Mouse (Mus musculus): ENCODE measurements around the gene Nkrf. TPM values are rescaled to one million over a fixed set of nuclear protein-coding genes. Genes with fewer than 3 reads are reported as not detected.
"Not testable (repeated sequence)": the region's sequence is repeated elsewhere in the genome, so short reads cannot be mapped to it uniquely, and the experiment has no call there.

Nkrf gene
- polyA plus RNA-seq, 1 experiment from 2014 or later, result 7.9 TPM

DNA sequence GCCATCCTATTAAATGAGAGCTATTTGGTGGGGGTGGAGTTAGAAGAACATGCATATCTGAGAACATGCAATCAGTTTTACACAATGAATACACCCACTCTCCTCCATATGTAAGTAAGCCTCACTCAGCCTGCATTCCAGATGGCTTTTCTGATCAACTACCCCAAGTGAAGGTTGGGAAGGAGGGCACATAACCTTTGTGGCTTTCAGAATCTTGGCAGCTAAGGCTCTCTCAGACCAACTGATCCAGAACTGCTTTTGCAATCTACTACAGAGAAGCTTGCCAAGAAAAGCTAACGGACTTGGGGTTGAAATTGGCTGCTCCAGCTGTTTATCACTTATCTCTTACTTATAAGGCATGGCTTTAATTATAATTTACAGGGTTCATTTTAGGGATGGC lies 15.1 kb upstream of the Nkrf start:
- Histone ChIP-seq H3K4me1 (replicated peaks; ENCODE audit: control insufficient read depth, insufficient read depth, low read length) (no peaks in the 10 kb centered on the region), H3K9me3 (ENCODE audit: control insufficient read depth, low read length) (no peaks in the 10 kb centered on the region), H3K27me3 (ENCODE audit: control insufficient read depth, insufficient read depth, low read length) (no peaks in the 10 kb centered on the region), H3K9ac (ENCODE audit: low read depth, low read length) (no peak overlapping the region), H3K27ac (ENCODE audit: low read depth, low read length) (no peak overlapping the region), H3K4me2 (replicated peaks; ENCODE audit: low read depth, low read length) (no peak overlapping the region), H3K4me3 (ENCODE audit: low read depth, low read length) (no peak overlapping the region), H3K36me3 (ENCODE audit: control insufficient read depth, insufficient read depth, low read length) (no peaks in the 10 kb centered on the region)
- DNase-seq (ENCODE audit: low spot score) (no peak), ATAC-seq (ENCODE audit: low FRiP score) (no peak)
- 89% methylated on average over 1 of the region's 1 CpGs for WGBS

- ATAC-seq (ENCODE audit: low FRiP score), result no peak
- no peaks in the 10 kb centered on the region for H3K36me3 ChIP-seq (ENCODE audit: control insufficient read depth, insufficient read depth, low read length)
- no peak overlapping the region for H3K4me3 ChIP-seq (ENCODE audit: low read depth, low read length)
- no peak overlapping the region for H3K4me2 ChIP-seq (replicated peaks; ENCODE audit: low read depth, low read length)
- peak; percentile 53 for DNase-seq (ENCODE audit: low spot score)
- no peaks in the 10 kb centered on the region for H3K4me1 ChIP-seq (replicated peaks; ENCODE audit: control insufficient read depth, insufficient read depth, low read length)
- H3K27me3 ChIP-seq (ENCODE audit: control insufficient read depth, insufficient read depth, low read length), result no peaks in the 10 kb centered on the region
- no peak overlapping the region for H3K27ac ChIP-seq (ENCODE audit: low read depth, low read length)
- H3K9ac ChIP-seq (ENCODE audit: low read depth, low read length), result no peak overlapping the region
- 54% methylated on average over 12 of the region's 12 CpGs for WGBS
- H3K9me3 ChIP-seq (ENCODE audit: control insufficient read depth, low read length), result no peaks in the 10 kb centered on the region
Measured at GRCm38 (mm10) chrX:36911343-36911742, 8.6 kb upstream of the Nkrf start.

DNA sequence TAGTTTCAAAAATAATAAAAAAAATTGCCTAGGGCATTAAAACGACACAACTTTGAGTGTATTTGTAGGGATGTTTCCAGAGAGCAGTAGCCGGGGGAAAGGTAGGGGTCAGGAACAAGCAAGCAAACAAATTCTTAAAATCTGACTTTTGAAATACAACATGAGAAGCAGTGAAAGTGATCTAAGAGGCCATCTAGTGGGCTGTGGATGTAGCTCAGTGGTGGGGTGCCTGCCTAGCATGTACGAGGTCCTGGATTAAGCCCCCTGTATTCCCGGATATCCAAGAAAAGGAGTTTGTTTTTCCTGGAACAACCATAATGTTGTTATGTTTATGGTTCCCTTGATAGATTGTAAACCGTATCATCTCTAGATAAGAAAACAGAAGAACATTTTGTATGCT lies 3.8 kb upstream of the Nkrf start:
- no peak for ATAC-seq (ENCODE audit: low FRiP score)
- no peaks in the 10 kb centered on the region for H3K27me3 ChIP-seq (ENCODE audit: control insufficient read depth, insufficient read depth, low read length)
- H3K9me3 ChIP-seq (ENCODE audit: control insufficient read depth, low read length), result no peaks in the 10 kb centered on the region
- no peak for DNase-seq (ENCODE audit: low spot score)
- no peaks in the 10 kb centered on the region for H3K4me1 ChIP-seq (replicated peaks; ENCODE audit: control insufficient read depth, insufficient read depth, low read length)
- H3K36me3 ChIP-seq (ENCODE audit: control insufficient read depth, insufficient read depth, low read length), result no peaks in the 10 kb centered on the region
- no peak overlapping the region for H3K4me2 ChIP-seq (replicated peaks; ENCODE audit: low read depth, low read length)
- no peak overlapping the region for H3K4me3 ChIP-seq (ENCODE audit: low read depth, low read length)
- H3K27ac ChIP-seq (ENCODE audit: low read depth, low read length), result no peak overlapping the region
- no peak overlapping the region for H3K9ac ChIP-seq (ENCODE audit: low read depth, low read length)
- 35% methylated on average over 5 of the region's 5 CpGs for WGBS

DNA sequence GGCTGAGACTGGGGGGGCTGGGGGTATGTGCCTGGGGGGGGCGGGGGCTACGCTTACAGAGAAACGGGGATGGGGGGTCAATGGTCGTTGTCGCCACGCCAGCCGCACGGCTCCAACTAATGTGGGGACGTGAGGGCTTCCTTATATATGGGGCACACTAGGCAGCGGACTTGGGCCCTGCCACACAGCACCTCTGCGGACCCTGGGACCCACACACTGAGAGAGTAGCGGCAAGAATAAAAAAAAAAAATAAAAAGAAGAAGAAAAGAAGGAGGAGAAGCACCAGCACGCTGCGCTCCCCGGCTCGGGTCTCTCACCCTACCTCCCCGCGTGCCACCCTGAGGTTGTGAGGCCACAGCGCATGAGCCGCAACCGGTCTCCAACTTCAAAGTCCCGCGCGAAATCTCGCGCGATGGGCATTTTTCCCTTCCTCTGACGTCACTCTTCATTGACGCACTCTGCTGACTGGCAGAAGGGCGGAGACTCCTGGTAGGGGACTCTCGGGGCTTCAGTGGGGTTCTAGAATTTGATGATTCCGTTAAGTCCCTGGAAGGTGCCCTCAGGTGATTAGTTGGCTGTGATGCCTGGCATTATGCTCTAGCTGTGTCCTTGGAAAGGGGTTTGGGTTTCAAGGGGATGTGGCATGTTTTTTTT lies 543 bp upstream of the Nkrf start:
- H3K27me3 ChIP-seq (ENCODE audit: control insufficient read depth, insufficient read depth, low read length), result no peaks in the 10 kb centered on the region
- 11% methylated on average over 24 of the region's 32 CpGs for WGBS
- peak overlapping the region; percentile 47 for H3K4me2 ChIP-seq (replicated peaks; ENCODE audit: low read depth, low read length)
- ATAC-seq (ENCODE audit: low FRiP score) (peak; percentile 93), DNase-seq (ENCODE audit: low spot score) (peak; percentile 92)
- no peaks in the 10 kb centered on the region for H3K36me3 ChIP-seq (ENCODE audit: control insufficient read depth, insufficient read depth, low read length)
- peak overlapping the region; percentile 54 for H3K4me3 ChIP-seq (ENCODE audit: low read depth, low read length)
- peak overlapping the region; percentile 68 for H3K9ac ChIP-seq (ENCODE audit: low read depth, low read length)
- H3K27ac ChIP-seq (ENCODE audit: low read depth, low read length), result peak overlapping the region; percentile 78
- no peaks in the 10 kb centered on the region for H3K9me3 ChIP-seq (ENCODE audit: control insufficient read depth, low read length)
- H3K4me1 ChIP-seq (replicated peaks; ENCODE audit: control insufficient read depth, insufficient read depth, low read length), result no peaks in the 10 kb centered on the region

GRCm38 (mm10) chrX:36901655-36902054 lies 1.0 kb downstream of the Nkrf start:
- peak overlapping the region; percentile 68 for H3K9ac ChIP-seq (ENCODE audit: low read depth, low read length)
- H3K27ac ChIP-seq (ENCODE audit: low read depth, low read length), result 0 out of 2 replicates have a peak overlapping the region, but pooled peaks have one; percentile 78
- 47% methylated on average over 3 of the region's 3 CpGs for WGBS
- no peaks in the 10 kb centered on the region for H3K36me3 ChIP-seq (ENCODE audit: control insufficient read depth, insufficient read depth, low read length)
- DNase-seq (ENCODE audit: low spot score) (no peak), ATAC-seq (ENCODE audit: low FRiP score) (no peak)
- H3K9me3 ChIP-seq (ENCODE audit: control insufficient read depth, low read length), result no peaks in the 10 kb centered on the region
- H3K4me1 ChIP-seq (replicated peaks; ENCODE audit: control insufficient read depth, insufficient read depth, low read length), result no peaks in the 10 kb centered on the region
- no peaks in the 10 kb centered on the region for H3K27me3 ChIP-seq (ENCODE audit: control insufficient read depth, insufficient read depth, low read length)
- peak overlapping the region; percentile 54 for H3K4me3 ChIP-seq (ENCODE audit: low read depth, low read length)
- peak overlapping the region; percentile 47 for H3K4me2 ChIP-seq (replicated peaks; ENCODE audit: low read depth, low read length)

DNA sequence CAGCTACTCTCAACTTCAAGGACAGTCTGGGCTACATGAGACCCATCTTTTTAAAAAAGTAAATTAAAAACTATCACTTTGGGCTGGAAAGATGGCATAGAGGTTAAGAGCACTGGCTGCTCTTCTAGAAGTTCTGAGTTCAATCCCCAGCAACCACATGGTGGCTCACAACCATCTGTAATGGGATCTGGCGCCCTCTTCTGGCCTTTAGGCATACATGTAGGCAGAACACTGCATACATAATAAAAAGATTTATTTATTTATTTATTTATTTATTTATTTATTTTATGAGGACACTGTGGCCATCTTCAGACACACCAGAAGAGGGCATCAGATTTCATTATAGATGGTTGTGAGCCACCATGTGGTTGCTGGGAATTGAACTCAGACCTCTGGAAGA lies 3.8 kb downstream of the Nkrf start:
- not testable (repeated sequence) for H3K36me3 ChIP-seq (ENCODE audit: control insufficient read depth, insufficient read depth, low read length); H3K4me1 ChIP-seq (replicated peaks; ENCODE audit: control insufficient read depth, insufficient read depth, low read length); H3K27me3 ChIP-seq (ENCODE audit: control insufficient read depth, insufficient read depth, low read length); ATAC-seq (ENCODE audit: low FRiP score); H3K9me3 ChIP-seq (ENCODE audit: control insufficient read depth, low read length); H3K4me2 ChIP-seq (replicated peaks; ENCODE audit: low read depth, low read length); H3K9ac ChIP-seq (ENCODE audit: low read depth, low read length); H3K4me3 ChIP-seq (ENCODE audit: low read depth, low read length); H3K27ac ChIP-seq (ENCODE audit: low read depth, low read length)
- DNase-seq (ENCODE audit: low spot score), result peak; percentile 34
- WGBS, result 16% methylated on average over 1 of the region's 1 CpGs

- no peak for DNase-seq (ENCODE audit: low spot score)
- ATAC-seq (ENCODE audit: low FRiP score), result no peak
- H3K4me2 ChIP-seq (replicated peaks; ENCODE audit: low read depth, low read length), result no peak overlapping the region
- H3K36me3 ChIP-seq (ENCODE audit: control insufficient read depth, insufficient read depth, low read length), result 0 out of 2 replicates have a peak, but pooled peaks cover 3% of the 10 kb centered on the region
- 84% methylated on average over 1 of the region's 1 CpGs for WGBS
- no peaks in the 10 kb centered on the region for H3K4me1 ChIP-seq (replicated peaks; ENCODE audit: control insufficient read depth, insufficient read depth, low read length)
- H3K4me3 ChIP-seq (ENCODE audit: low read depth, low read length), result no peak overlapping the region
- H3K9me3 ChIP-seq (ENCODE audit: control insufficient read depth, low read length), result no peaks in the 10 kb centered on the region; the same call in 1 of the 2 replicates
- no peak overlapping the region for H3K9ac ChIP-seq (ENCODE audit: low read depth, low read length)
- no peaks in the 10 kb centered on the region for H3K27me3 ChIP-seq (ENCODE audit: control insufficient read depth, insufficient read depth, low read length)
- no peak overlapping the region for H3K27ac ChIP-seq (ENCODE audit: low read depth, low read length)
Measured at GRCm38 (mm10) chrX:36884719-36885118, 18.0 kb downstream of the Nkrf start.

- Histone ChIP-seq H3K27ac (ENCODE audit: low read depth, low read length) (peak overlapping the region; percentile 51), H3K36me3 (ENCODE audit: control insufficient read depth, insufficient read depth, low read length) (no peaks in the 10 kb centered on the region), H3K4me3 (ENCODE audit: low read depth, low read length) (peak overlapping the region; percentile 65), H3K4me1 (replicated peaks; ENCODE audit: control insufficient read depth, insufficient read depth, low read length) (no peaks in the 10 kb centered on the region), H3K27me3 (ENCODE audit: control insufficient read depth, insufficient read depth, low read length) (no peaks in the 10 kb centered on the region), H3K9ac (ENCODE audit: low read depth, low read length) (peak overlapping the region; percentile 80), H3K4me2 (replicated peaks; ENCODE audit: low read depth, low read length) (peak overlapping the region; percentile 46), H3K9me3 (ENCODE audit: control insufficient read depth, low read length) (no peaks in the 10 kb centered on the region)
- WGBS, result 15% methylated on average over 25 of the region's 36 CpGs
- peak; percentile 72 for ATAC-seq (ENCODE audit: low FRiP score)
- peak; percentile 43 for DNase-seq (ENCODE audit: low spot score)
Measured at GRCm38 (mm10) chrX:36874704-36875128, 28.0 kb downstream of the Nkrf start.

DNA sequence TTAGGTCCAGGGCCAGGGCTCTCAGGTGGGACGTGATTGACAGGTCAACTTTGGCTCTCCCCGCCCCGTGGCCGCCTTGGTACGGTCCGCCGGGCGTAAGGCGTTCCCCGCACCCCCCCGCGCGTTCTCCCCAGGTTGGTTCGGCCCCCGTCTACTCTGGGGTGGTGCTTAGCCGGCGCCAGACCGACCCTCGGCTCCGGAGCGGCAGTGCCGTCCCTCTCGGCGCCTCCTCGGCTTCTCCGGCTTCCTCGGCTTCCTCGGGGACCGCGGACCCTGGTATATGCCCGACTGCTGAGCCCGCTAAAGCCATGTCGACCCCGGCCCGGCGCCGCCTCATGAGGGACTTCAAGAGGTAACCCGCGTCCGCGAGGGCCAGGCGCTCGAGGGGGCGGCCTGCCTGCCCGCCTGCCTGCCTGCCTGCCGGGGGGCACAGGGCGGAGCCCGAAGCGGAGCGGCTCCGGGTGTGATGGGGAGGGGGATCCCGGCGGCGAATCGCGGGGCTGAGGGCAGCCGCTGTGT lies 28.5 kb downstream of the Nkrf start:
- peak overlapping the region; percentile 51 for H3K27ac ChIP-seq (ENCODE audit: low read depth, low read length)
- H3K4me2 ChIP-seq (replicated peaks; ENCODE audit: low read depth, low read length), result peak overlapping the region; percentile 46
- ATAC-seq (ENCODE audit: low FRiP score) (peak; percentile 97), DNase-seq (ENCODE audit: low spot score) (peak; percentile 81)
- no peaks in the 10 kb centered on the region for H3K9me3 ChIP-seq (ENCODE audit: control insufficient read depth, low read length)
- H3K36me3 ChIP-seq (ENCODE audit: control insufficient read depth, insufficient read depth, low read length), result no peaks in the 10 kb centered on the region
- peak overlapping the region; percentile 80 for H3K9ac ChIP-seq (ENCODE audit: low read depth, low read length)
- WGBS, result 17% methylated on average over 43 of the region's 57 CpGs
- peak overlapping the region; percentile 65 for H3K4me3 ChIP-seq (ENCODE audit: low read depth, low read length)
- no peaks in the 10 kb centered on the region for H3K4me1 ChIP-seq (replicated peaks; ENCODE audit: control insufficient read depth, insufficient read depth, low read length)
- no peaks in the 10 kb centered on the region for H3K27me3 ChIP-seq (ENCODE audit: control insufficient read depth, insufficient read depth, low read length)
